Mouse (Mus musculus) kidney, adult 2 months (tissue): Measurements from ENCODE around the gene Zmym2.

Experiments
- CTCF ChIP-seq: fragments of 200-500 bp; conservative IDR thresholded peaks from 2 replicates; pipeline ENCODE4 v1.5.1; 2011; ENCODE audit warnings: low read depth, mild to moderate bottlenecking, control low read depth, low read length, moderate library complexity, mixed read lengths; ENCODE audit not compliant: insufficient read depth, insufficient read length
- POLR2A ChIP-seq: fragments of 200-500 bp; IDR thresholded peaks from one replicate; pipeline ENCODE4 v1.6.1; 2011; ENCODE audit warnings: low read depth, low read length, control low read depth

DNA sequence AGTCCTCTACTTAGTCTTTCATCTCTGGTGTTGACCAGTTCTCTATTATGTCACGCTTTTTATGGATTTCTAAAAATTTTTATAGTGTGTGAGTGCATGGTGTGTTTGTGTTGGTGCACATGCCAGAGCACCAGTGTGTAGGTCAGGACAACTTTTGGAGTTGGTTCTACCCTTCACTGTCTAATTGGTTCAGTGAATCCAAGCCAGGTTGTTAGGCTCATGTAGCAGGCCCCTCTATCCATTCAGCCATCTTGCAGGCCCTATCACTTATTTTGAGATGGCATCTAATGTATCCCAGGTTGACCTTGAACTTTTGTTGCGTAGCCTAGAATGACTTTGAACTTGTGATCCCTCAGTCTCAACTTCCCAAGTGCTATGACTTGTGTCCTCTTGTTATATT is 2.0 kb downstream of the Zmym2 start:
- no peak for TF ChIP-seq POLR2A
- TF ChIP-seq CTCF: no peak
